ENCODE assay signal across 8 mouse cellular contexts in the genomic region with DNA sequence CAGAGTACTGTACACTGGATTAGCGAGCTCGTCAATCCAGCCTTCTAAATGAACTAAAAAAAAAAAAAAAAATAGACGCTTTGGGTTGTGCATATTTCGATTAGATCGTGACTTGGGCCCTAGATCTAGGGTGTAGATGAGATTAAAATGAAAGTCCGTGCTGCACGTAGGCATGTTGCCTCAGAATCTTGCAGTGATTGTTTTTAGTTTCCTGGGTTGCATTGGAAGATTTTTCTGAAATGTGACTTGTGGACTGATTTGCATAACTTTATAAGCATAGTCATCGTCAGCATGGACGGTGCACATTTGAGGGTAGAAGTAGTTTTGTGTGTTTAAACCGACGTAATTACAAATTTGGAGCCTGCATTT. TPM values are rescaled to one million over a fixed set of nuclear protein-coding genes. Genes with fewer than 3 reads are reported as not detected.
DNase-seq lines count a peak whose midpoint lies in the region; ATAC-seq and TF ChIP-seq lines count a peak whose summit lies in the region.

No protein-coding gene starts in this region.

- WGBS in lung, embryonic 16.5 days: under 1% methylated on average over 11 of the region's 11 CpGs
- under 1% methylated on average over 11 of the region's 11 CpGs for WGBS in embryonic facial prominence, embryonic 12.5 days
- WGBS in intestine, postnatal 0 days: under 1% methylated on average over 11 of the region's 11 CpGs
- under 1% methylated on average over 11 of the region's 11 CpGs for WGBS in olfactory bulb, adult 2 months

- H3K9ac ChIP-seq in lung, embryonic 16.5 days (ENCODE audit: low read length): peak overlapping the region; percentile 100
- H3K9ac ChIP-seq in embryonic facial prominence, embryonic 12.5 days: peak overlapping the region; percentile 99
- peak overlapping the region; percentile 97 for H3K9ac ChIP-seq in intestine, postnatal 0 days (ENCODE audit: low read depth, low read length)

- H3K9me3 ChIP-seq in lung, embryonic 16.5 days (ENCODE audit: control insufficient read depth, low read length): no peaks in the 10 kb centered on the region
- no peaks in the 10 kb centered on the region for H3K9me3 ChIP-seq in embryonic facial prominence, embryonic 12.5 days
- H3K9me3 ChIP-seq in intestine, postnatal 0 days (ENCODE audit: control insufficient read depth): no peaks in the 10 kb centered on the region

- H3K4me1 ChIP-seq in lung, embryonic 16.5 days (replicated peaks; ENCODE audit: control insufficient read depth, insufficient read depth, low read length): peaks cover 15% of the 10 kb centered on the region
- peaks cover 13% of the 10 kb centered on the region for H3K4me1 ChIP-seq in embryonic facial prominence, embryonic 12.5 days
- 0 out of 2 replicates have a peak, but pooled peaks cover 2% of the 10 kb centered on the region for H3K4me1 ChIP-seq in intestine, postnatal 0 days (replicated peaks; ENCODE audit: control insufficient read depth, insufficient read depth, low read length)
- H3K4me1 ChIP-seq in olfactory bulb, adult 2 months (ENCODE audit: control insufficient read depth, insufficient read depth, low read length): peaks cover 5% of the 10 kb centered on the region

- no peak for TF ChIP-seq CTCF in intestine, postnatal 0 days (IDR thresholded peaks at IDR 0.05; ENCODE audit: low read depth)
- TF ChIP-seq CTCF in olfactory bulb, adult 2 months (IDR thresholded peaks at IDR 0.05; ENCODE audit: insufficient read depth, low read depth, low read length): no peak

- peak overlapping the region; percentile 97 for H3K4me2 ChIP-seq in lung, embryonic 16.5 days (ENCODE audit: low read depth, low read length)
- peak overlapping the region; percentile 88 for H3K4me2 ChIP-seq in embryonic facial prominence, embryonic 12.5 days (replicated peaks)
- peak overlapping the region; percentile 90 for H3K4me2 ChIP-seq in intestine, postnatal 0 days (replicated peaks; ENCODE audit: low read depth)

- DNase-seq in lung, postnatal 10 days: no peak
- DNase-seq in layer of hippocampus, postnatal 14 days (ENCODE audit: low spot score in 2 of 2): no peak
- DNase-seq in layer of hippocampus, adult 11-12 months (ENCODE audit: low spot score): no peak
- DNase-seq in ovary, postnatal 36 days (ENCODE audit: low spot score): no peak

- H3K4me3 ChIP-seq in lung, embryonic 16.5 days (ENCODE audit: low read length): peak overlapping the region; percentile 96
- peak overlapping the region; percentile 97 for H3K4me3 ChIP-seq in embryonic facial prominence, embryonic 12.5 days
- H3K4me3 ChIP-seq in intestine, postnatal 0 days (ENCODE audit: low read depth, low read length): peak overlapping the region; percentile 96
- H3K4me3 ChIP-seq in olfactory bulb, adult 2 months (ENCODE audit: insufficient read depth, low read depth, low read length): peak overlapping the region; percentile 64

- no peak for TF ChIP-seq POLR2A in olfactory bulb, adult 2 months (IDR thresholded peaks at IDR 0.05; ENCODE audit: insufficient read depth, low read depth, low read length)

- H3K27me3 ChIP-seq in lung, embryonic 16.5 days (ENCODE audit: control insufficient read depth, insufficient read depth, low read depth, low read length): no peaks in the 10 kb centered on the region
- H3K27me3 ChIP-seq in embryonic facial prominence, embryonic 12.5 days: peaks cover 11% of the 10 kb centered on the region
- H3K27me3 ChIP-seq in intestine, postnatal 0 days (replicated peaks; ENCODE audit: control insufficient read depth, insufficient read depth, low read length): no peaks in the 10 kb centered on the region

- peak overlapping the region; percentile 99; the same call in 1 of the 2 replicates for H3K27ac ChIP-seq in lung, embryonic 16.5 days (ENCODE audit: low read length)
- H3K27ac ChIP-seq in embryonic facial prominence, embryonic 12.5 days: no peak overlapping the region
- peak overlapping the region; percentile 99; the same call in 1 of the 2 replicates for H3K27ac ChIP-seq in intestine, postnatal 0 days (ENCODE audit: low read depth, low read length)
- peak overlapping the region; percentile 61 for H3K27ac ChIP-seq in olfactory bulb, adult 2 months (ENCODE audit: insufficient read depth, low read depth, low read length)

- H3K36me3 ChIP-seq in lung, embryonic 16.5 days (ENCODE audit: control insufficient read depth, insufficient read depth, low read length): no peaks in the 10 kb centered on the region
- H3K36me3 ChIP-seq in embryonic facial prominence, embryonic 12.5 days: no peaks in the 10 kb centered on the region
- H3K36me3 ChIP-seq in intestine, postnatal 0 days (ENCODE audit: control insufficient read depth, insufficient read depth): no peaks in the 10 kb centered on the region

- ATAC-seq in lung, embryonic 16.5 days (ENCODE audit: low read depth): no peak
- no peak for ATAC-seq in embryonic facial prominence, embryonic 12.5 days (ENCODE audit: insufficient number of reproducible peaks, insufficient read depth, low FRiP score, low TSS enrichment)
- no peak for ATAC-seq in intestine, postnatal 0 days

RNA-seq across cellular contexts. Expression of a gene that starts 1.5 kb away (rescaled TPM):
- polyA plus RNA-seq in lung, embryonic 16.5 days (2015; fragmentation: Nextera tagmentation; extraction: Ambion mirVana): 9.1 and 9.5 TPM in 2 replicates
- polyA plus RNA-seq in embryonic facial prominence, embryonic 12.5 days (2016; fragmentation: Nextera tagmentation; extraction: Ambion mirVana): 12.6 and 13.1 TPM in 2 replicates
- polyA plus RNA-seq in intestine, postnatal 0 days (2015; fragmentation: Nextera tagmentation; extraction: Ambion mirVana): 13.2 and 16.1 TPM in 2 replicates
- 127 and 174 TPM in 2 replicates for polyA plus RNA-seq in olfactory bulb, adult 2 months (2012; ENCODE audit: insufficient read depth, insufficient read length, low replicate concordance, missing spikeins)
- total RNA-seq in layer of hippocampus, postnatal 14 days (2021): 100 to 1,000 TPM; 114 to 125 TPM

RNA-seq across cellular contexts. Expression of a gene that starts 19.2 kb away (rescaled TPM):
- polyA plus RNA-seq in lung, embryonic 16.5 days (2015; fragmentation: Nextera tagmentation; extraction: Ambion mirVana): 57.9 and 62.8 TPM in 2 replicates
- 67.5 and 67.6 TPM in 2 replicates for polyA plus RNA-seq in embryonic facial prominence, embryonic 12.5 days (2016; fragmentation: Nextera tagmentation; extraction: Ambion mirVana)
- polyA plus RNA-seq in intestine, postnatal 0 days (2015; fragmentation: Nextera tagmentation; extraction: Ambion mirVana): 48.5 and 49.6 TPM in 2 replicates
- polyA plus RNA-seq in olfactory bulb, adult 2 months (2012; ENCODE audit: insufficient read depth, insufficient read length, low replicate concordance, missing spikeins): not detected in 2 replicates
- 100 to 1,000 TPM in 1 of 2 experiments, 10 to 100 TPM in 1; 95.6 to 110 TPM for total RNA-seq in layer of hippocampus, postnatal 14 days (2021)

Comparison
In these comparisons a context has a peak if more than half of its experiments do, and no peak if none do; other contexts are left out.
1. RNA of a gene that starts 19.2 kb away (polyA plus RNA-seq): 67.5 to 67.6 TPM in embryonic facial prominence, embryonic 12.5 days, 57.9 to 62.8 TPM in lung, embryonic 16.5 days and 48.5 to 49.6 TPM in intestine, postnatal 0 days; not detected in olfactory bulb, adult 2 months; every median in the first group is over 10 times any median in the second.
2. Peak in every context shown above with its lines, with median percentiles within 50 percentile points of each other: H3K4me2 ChIP-seq, H3K4me3 ChIP-seq and H3K9ac ChIP-seq.